Mouse (Mus musculus) adrenal gland, adult 18-20 months (tissue): ENCODE results near the gene Cbx4. TPM values are rescaled to one million over a fixed set of nuclear protein-coding genes. Genes with fewer than 3 reads are reported as not detected.
"Not testable (repeated sequence)": the region's sequence is repeated elsewhere in the genome, so short reads cannot be mapped to it uniquely, and the experiment has no call there.

ENCODE experiments used
- DNase-seq, 2 experiments: peaks; one replicate each; pipeline ENCODE4 v3.0.0; 2021 to 2022; ENCODE audit warnings: low spot score in 2 of 2
- total RNA-seq, 2 experiments: library from RNA; stranded (reverse); gene quantifications; 1 replicate in 1 of 2; 2 replicates in 1 of 2; pipeline ENCODE4 v1.2.3; 2021

The Cbx4 gene
- total RNA-seq, 2 experiments from 2014 or later: 115 to 163 TPM

DNA sequence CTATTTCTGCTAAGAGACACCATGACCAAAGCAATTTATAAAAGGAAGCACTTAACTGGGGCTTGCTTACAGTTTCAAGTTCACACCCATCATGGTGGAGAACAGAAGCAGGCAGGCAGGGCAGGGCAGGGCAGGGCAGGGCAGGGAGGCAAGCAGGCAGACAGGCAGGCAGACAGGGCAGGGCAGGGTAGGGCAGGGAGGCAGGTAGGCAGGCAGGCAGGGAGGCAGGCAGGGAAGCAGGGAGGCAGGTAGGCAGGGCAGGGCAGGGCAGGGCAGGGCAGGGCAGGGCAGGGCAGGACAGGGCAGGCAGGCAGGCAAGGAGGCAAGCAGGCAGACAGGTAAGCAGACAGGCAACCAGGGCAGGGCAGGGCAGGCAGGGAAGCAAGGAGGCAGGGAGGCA lies 26.7 kb upstream of the Cbx4 start:
- DNase-seq: no peak

DNA sequence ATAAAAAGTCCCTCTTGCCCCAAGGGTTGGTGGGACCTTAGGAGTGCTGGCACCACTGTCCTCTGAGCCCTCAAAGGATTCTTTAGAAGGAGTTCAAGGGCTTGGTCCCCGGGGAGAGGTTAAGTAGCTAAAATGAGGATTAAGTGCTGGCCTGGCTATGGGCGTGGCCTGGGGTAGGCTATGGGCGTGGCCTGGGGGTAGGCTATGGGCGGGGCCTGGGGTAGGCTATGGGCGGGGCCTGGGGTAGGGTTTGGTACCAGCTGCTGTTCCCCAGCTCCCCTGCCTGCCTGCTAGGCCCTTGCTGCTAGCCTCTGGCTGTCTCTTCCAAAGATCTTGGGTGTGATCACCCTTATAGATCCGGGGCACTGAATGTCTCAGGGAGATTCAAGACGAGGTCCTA lies 25.3 kb upstream of the Cbx4 start:
- no peak for DNase-seq

DNA sequence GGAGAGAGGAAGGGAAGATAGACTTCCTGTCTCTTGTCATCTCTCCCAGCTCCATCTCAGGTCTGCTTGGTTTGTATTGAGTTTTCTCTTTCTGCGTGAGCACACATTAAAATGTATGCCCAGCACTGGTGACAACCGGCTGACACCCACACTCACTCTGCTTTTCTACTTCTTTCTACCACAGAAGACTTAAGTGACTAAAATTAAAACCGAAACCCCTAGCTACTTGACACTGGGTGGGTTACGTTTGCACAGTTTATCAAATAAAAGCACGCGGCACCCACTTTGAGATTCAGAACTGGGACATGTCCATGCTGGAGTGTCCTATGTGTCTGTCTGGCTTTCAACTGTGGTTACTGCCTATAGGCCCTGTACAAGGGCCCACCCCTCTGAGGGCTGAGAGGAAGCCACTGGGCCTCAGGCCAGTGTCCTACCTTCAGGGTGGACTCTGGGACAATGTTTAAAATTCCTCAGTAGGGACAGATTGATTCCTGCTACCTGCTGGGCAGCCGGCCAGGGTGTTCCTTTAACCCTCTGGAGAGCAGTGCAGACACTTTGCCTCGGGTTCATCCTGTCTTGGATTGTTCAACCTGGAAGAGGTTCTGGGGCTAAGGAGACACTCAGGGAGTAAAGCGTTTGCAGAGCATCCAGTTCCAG lies 23.5 kb upstream of the Cbx4 start:
- no peak for DNase-seq

DNA sequence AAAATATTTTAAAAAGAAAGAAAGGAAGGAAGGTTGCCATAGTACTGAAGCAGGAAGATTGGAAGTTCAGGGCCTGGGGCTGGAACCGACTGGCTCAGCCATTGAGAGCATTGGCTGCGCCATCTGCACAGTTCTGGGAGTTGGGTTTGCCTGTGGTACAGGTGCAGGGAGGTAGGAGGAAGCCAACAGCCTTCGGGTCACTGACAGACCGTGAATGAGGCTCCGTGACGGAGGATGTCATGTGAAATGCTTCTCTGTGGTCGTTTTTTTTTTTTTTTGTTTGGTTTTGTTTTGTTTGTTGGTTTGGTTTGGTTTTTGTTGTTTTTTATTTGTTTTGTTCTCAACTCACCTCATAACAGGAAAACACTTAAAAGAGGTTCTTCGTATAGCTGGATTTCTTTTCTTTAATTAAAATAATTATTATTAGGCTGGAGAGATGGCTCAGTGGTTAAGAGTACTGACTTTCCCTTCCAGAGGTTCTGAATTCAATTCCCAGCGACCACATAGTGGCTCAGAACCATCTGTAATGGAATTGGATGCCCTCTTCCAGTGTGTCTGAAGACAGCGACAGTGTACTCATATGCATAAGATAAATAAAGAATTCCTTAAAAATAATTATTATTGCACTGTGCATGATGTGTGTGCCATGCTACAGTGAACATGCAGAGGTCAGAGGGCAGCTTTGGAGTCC lies 22.7 kb upstream of the Cbx4 start:
- no peak for DNase-seq

DNA sequence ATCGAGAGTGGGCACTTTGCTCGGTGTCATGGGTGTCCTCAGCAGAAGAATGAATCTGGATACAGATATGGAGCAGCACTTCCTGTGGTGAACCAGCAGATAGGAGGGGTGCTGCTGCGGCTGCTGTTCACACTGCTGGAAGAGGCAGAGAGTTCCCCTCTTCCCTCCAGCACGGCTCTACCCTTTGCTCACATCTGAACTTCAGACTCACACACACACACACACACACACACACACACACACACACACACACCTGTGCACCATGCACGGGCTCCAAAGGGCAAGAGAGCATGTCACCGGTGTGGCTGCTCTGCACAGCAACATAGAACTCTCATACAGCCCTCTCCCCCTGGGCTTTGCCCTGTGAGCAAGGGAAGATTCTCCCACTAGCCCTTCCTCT lies 20.3 kb upstream of the Cbx4 start:
- no peak for DNase-seq

DNA sequence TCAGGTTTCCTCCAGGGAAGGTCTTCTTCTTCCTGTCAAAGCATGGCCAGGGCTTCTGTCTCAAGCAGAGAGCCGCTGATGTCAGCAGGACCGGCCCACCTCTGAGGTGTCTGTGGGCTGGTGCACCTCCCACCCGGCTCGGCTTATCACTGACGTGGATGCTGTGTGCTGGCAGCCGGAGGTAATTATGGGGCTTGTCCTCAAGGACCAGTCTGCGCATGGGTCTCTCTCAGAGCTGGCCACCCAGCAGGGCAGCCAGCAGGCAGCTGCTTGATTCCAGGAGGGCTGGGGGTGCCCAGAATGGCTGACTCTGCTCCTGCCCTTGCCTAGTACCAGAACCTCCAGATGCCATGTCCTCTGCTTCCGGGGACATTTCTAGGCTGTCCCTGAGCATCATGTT lies 19.7 kb upstream of the Cbx4 start:
- DNase-seq: peak in 1 of 2 experiments; percentile 38

DNA sequence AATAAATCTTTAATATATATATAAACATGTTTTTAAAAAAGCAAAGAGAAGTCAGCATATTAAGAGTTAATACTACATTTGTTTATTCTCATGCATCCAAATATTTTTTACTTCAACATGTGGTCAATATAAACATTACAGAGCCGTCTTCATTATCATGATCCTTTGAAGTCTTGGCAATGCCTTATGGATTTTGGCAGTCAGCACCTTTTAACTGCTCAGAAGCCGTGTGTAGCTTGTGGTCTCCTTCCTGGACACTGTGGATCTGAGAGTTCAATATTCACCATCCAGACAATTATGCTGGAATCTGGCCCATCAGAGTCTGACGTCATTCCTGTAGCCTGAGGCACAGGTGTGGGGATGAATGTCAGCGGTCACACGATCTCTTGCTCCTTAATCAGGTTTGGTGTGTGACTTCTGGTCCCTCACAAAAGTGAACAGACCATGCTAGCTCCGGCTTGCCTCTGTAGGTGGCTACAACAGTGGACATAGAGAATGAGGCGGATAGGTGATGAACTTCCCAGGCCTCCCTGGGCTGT lies 19.1 kb upstream of the Cbx4 start:
- no peak for DNase-seq

DNA sequence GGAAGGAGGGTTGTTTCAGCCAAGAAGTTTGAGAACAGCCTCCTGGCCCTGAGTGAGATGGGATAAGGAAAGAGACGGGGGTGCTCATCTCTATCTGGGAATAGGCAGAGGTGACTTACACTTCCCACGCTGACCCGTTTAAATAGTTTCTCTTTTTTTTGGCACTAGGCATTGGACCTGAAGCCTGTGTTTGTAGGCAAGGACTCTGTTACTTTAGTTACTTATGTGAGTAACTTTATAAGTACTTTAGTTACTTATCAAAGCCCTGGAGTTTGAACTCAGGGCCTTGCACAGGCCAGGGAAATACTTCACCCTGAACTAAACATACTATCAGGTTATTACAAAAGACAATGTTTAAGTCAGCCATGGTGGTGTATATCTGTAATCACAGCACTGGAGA lies 18.0 kb upstream of the Cbx4 start:
- DNase-seq: no peak

DNA sequence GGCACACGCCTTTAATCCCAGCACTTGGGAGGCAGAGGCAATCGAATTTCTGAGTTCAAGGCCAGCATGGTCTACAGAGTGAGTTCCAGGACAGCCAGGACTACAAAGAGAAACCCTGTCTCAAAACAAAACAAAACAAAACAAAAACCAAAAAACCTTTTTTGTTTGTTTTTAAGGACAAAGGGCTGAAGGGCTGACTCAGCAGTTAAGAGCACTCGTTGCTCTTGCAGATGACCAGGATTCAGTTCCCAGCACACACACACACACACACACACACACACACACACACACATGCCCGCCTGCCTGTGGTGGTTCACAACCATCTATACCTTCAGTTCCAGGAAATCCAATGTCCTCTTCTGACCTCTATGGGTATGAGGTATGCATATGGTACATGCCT lies 14.3 kb upstream of the Cbx4 start:
- not testable (repeated sequence) for DNase-seq

DNA sequence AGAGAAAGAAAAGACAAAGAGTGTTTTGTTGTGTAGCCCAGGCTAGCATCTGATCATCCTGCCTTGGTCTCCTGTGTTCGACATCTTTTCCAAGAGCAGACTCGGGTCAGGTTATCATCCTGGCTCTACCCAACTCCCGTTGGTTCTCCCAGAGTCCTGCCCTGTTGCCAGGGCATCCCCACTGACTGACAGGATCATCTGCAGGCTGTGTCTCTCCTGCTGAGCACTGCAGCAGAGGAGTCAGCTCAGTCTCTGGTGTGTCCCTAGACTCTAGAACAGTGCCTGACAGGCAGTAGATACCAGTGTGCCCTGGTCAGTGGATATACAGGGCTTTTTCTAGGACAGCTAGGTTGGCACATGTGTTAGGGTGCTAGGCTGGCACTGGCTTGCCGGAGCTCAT lies 12.2 kb upstream of the Cbx4 start:
- no peak for DNase-seq

DNA sequence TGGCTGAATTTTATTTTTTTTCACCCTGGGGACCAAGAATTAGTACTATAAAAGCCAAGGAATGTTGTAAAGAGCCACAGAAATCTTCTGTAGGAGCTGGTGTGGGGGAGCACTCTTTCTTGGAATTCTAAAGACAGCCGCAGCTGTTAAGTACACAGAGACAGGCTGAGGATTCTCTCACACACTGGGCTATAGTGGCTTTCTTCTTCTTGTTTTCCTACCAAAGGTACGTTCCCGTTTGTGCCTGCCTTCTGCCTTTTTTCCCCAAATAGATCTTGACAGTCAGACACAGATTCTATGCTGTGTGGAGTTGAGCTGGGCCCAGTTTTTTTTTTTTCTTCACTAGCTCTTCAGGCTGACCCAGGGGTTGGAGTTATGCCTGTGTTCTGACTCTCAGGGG lies 9.4 kb upstream of the Cbx4 start:
- DNase-seq: no peak

DNA sequence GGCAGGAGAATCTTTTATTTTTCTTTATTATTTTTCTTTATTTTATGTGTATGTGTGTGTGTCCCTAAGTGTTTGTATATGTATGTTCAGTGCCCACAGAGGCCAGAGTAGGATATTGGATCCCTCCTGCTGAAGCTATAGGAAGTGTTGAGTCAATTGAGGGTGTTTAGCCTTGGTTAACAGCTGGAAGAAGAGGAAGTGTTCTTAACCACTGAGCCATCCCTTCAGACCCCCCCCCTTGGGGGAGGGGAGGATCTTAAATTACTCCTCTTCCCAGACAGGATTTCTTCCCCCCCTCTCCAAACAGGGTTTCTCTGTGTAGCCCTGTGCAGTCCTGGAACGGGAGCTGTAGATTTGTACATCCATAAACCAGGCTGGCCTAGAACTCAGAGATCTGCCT lies 7.3 kb upstream of the Cbx4 start:
- DNase-seq: no peak

DNA sequence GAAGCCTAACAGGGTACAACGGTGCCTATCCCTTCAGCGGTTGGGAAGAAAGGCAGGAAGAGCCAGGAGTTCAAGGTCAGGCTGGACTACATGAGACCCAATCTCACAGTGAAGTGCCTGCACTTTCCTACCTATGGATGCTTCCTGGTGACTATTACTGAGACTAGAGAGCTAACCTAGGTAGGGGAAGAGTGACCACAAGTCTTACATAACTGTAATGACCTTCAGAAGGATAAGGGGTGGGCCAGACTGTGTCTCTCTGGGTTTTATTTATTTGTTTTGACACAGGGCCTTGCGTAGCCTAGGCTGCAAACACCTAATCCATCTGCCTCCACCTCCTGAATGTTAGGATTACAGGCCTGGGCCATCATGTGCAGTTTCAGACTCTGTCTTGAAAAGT lies 6.3 kb upstream of the Cbx4 start:
- DNase-seq: no peak

DNA sequence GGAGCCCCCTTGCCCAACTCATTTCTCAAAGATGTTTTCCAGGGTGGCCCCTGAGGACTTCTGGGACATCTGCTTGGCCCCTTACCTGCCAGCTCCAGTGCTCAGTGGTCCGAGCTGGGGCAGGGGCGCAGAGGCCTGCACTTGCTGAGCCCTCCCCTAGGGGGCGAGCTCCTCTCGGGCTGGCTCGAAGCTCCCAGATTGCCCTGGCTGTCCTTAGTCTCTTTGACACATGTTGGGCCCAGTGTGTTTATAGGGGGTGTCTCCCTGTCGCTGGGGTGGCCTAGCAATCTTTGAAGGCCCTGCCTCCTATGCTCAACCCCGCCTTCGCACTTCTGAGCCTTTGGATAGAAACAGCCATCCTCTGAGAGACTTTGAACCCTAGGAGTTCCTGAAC lies 5.6 kb upstream of the Cbx4 start:
- peak; percentile 59 to 65 for DNase-seq

DNA sequence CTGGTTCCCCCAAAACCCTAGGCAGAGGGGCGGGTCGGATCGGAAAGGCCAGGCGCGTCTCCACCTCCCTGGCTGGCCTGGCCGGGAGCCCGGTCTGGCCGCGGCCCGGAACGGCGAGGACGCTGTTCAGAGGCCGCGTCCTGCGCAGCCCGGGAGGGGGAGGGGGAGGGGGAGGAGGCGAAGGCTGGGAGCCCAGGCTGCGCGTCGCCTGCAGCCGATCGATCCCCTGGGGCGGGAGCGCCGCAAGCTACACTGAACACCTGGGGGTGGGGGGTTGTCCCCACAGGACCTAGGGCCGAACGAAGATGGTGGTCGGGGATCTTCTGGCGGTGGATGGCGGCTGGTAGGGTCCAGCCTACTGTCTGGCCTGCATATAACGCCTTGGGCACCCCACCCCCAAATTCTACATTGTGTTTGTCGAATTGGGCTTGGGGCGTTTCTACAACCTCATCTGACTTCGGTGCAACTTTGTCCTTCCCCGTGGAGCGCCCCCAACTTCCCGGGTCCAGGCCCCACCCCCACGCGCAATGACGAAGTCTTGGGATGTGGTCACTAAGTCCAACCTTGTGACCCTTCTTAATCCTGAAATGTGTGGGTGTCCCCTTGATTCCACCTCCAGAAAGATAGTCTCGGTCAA lies 5.1 kb upstream of the Cbx4 start:
- peak; percentile 69 to 77 for DNase-seq

DNA sequence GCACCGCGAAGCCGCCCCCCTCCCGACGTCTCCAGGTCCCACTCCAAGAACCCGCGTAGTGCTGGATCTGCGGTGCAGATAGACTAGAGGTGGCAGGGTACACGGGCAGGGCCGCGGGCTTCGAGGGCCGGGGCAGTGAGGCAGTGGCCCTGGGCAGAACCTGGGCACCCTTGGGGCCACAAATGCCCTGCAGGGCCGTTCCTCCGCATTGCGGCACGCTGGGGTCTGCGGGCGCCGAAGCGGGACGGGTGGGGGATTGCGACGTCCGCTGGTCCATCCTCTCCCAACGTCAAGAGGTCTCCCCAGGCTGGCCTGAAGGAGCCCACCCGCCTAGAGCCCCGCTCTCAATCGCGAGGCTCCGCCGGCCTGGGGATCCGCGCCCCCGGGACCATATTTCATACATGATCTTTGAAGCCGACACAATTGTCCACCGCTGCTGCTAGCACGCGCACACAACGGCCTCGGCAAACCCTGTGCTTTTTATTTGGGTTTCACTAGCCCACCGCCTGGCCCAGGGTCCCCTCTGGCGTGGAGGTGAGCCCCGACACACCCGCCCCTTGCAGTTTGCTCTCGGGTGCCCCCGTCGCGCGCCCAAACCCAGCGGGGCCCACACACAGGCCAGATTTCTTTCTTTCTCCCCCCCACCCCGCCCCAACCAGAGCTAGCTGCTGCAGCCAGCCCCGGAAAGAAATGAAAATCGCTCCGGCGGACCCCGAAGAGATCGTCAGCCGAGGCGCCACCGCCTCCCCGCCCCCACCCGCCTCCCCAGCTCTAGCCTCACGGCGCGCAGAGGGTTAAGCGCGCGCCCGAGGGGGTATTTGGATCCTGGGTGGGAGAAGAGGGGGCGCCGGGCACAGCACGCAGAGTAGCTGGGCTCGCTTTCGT lies 4.3 kb upstream of the Cbx4 start:
- peak; percentile 40 to 42 for DNase-seq

DNA sequence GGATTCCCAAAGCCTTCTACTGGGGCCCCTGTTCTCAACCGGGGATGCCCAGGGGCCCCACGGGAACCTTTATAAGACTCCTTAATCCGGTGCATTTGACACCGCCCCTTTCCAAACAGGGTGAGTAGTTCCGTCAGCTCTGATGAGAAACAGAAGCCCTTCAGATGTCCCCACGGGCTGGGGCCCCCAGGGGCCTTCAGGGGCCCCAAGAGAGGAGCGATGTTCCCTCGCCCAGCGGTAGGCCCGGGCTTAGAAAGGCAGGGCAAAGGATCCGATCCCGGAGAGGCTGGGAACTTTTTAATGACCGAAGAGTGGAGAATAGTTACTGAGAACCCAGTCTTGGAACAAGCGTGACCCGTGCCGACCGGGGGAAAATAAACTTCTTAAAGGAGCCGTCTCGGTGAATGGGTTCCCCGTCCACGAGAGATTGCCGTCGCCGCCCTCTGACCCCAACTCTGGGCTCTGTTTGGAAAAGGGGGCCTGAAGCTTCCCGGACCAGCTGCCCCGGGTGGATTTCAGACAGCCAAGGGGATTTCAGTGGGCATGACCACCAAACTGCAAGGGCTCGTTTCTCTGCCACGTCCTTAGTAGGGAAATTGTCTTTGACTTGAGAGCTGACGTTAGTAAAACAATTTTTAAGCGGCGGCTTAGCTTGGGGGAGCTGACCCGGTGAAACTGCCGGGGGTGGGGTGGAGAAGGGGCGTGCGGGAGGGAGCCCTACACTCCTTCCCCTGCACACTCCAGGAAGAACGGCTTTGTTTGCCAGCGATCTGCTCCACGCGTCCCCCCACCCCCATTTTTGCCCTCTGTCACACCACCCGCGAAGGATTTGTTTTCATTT lies 3.4 kb upstream of the Cbx4 start:
- peak; percentile 41 to 58 for DNase-seq

DNA sequence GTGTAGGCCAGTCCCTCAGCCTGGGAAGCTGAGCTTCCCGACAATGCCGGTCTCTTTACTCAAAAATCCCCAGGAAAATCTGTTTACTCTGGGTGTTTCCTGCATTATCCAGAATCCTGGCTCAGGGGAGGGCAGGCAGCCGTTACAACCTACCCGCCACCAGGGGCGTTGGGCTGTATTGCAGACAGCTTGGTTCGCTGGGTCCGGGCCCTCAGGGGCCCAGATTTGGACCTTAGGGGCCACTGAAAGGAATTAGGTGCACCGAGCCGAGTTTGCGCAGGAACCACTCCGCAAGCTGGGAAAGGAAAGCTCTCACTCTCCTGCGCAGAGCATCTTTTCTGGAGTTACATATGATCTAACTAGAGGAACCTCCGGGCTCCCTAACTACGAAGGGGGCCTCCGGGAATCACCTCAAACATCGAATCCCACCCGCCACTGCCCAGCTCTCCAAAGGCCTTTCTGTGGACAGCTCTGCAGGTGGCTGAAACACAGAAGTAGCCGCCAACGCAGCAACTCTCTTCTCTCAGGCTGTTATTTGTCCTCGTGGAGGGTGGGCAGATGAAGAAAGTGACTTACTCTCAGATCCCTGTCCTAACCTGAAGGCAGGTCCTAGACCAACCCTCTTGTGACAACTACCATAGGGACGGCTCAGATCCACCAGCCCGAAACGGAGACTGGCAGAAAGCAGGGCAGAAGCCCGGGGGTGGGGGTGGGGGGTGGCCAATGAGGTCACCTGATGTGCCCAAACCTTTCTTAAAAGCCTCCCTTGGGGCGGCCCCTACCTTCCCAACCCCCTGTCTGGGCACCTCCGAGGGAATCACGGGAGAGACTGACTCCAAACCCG lies 2.6 kb upstream of the Cbx4 start:
- peak; percentile 28 to 43 for DNase-seq

DNA sequence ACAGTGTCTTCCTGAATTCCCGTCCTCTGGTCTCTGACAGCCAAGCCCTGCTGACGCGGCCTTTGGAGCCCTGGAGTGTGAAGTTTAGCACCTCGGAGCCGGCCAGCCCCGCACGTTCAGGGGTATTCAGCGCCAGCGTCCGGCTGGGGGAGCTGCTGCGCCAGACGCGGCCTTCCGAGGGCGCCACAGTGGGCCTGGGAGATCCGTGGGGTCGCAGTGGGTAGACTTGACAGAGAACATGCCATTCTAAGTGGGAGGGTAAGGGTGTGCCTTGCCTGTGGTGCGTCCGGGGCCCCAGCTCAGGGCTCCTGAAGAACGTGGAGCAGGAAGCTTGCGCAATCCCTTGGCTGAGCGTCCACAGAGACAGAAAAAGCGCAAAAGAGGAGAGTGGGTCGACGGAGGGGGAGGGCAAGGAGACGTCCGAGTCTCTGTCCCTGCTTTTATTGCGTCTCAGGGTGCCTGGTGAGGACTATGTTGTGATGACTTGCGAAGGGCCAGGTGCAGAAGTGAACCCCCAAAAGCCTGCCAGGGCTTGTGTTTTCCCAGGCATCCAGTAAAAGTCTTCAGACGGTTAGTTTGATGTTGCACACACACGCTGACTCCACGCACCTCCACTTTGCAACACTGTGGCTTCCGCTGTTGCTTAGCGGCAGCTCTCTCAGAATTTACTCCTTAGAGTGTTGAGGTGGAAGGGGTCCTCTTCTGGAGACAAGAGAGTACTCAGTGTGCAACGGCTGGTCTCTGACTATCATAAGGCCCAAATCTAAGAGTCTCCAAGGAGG lies 1.5 kb upstream of the Cbx4 start:
- DNase-seq: peak; percentile 55 to 62
